Mouse (Mus musculus) liver, embryonic 13.5 days (tissue): ENCODE data around the gene Ston1. TPM values are rescaled to one million over a fixed set of nuclear protein-coding genes. Genes with fewer than 3 reads are reported as not detected.

ENCODE experiments used
- ATAC-seq: fragments of 200-750 bp; cut with Nextera tagmentation; 2 replicates; pipeline ENCODE4 v1.8.0; 2017; ENCODE audit warnings: low read depth, mild to moderate bottlenecking, moderate number of reproducible peaks, moderate library complexity
- DNase-seq: peaks from one replicate; pipeline ENCODE4 v3.0.0; 2022
- H3K27ac ChIP-seq: fragments of 300-500 bp; sonication (generic); 2 replicates; pipeline ENCODE4 v1.5.1; 2015; ENCODE audit warnings: moderate library complexity, mild to moderate bottlenecking, inconsistent platforms
- H3K27me3 ChIP-seq: fragments of 300-500 bp; sonication (generic); 2 replicates; pipeline ENCODE4 v1.6.1; 2015; ENCODE audit warnings: mild to moderate bottlenecking, inconsistent platforms
- H3K36me3 ChIP-seq: fragments of 300-500 bp; sonication (generic); 2 replicates; pipeline ENCODE4 v1.6.1; 2015; ENCODE audit warnings: mild to moderate bottlenecking, inconsistent platforms
- H3K4me1 ChIP-seq: fragments of 300-500 bp; sonication (generic); replicated peaks from 2 replicates; pipeline ENCODE4 v1.6.1; 2015; ENCODE audit warnings: inconsistent platforms
- H3K4me2 ChIP-seq: fragments of 300-500 bp; sonication (generic); 2 replicates; pipeline ENCODE4 v1.6.1; 2015; ENCODE audit warnings: inconsistent platforms, mild to moderate bottlenecking, moderate library complexity
- H3K4me3 ChIP-seq: fragments of 300-500 bp; sonication (generic); replicated peaks from 2 replicates; pipeline ENCODE4 v1.5.1; 2015; ENCODE audit warnings: mild to moderate bottlenecking, inconsistent platforms
- H3K9ac ChIP-seq: fragments of 300-500 bp; sonication (generic); 2 replicates; pipeline ENCODE4 v1.6.1; 2015; ENCODE audit warnings: mild to moderate bottlenecking, inconsistent platforms
- H3K9me3 ChIP-seq: fragments of 300-500 bp; sonication (generic); replicated peaks from 2 replicates; pipeline ENCODE4 v1.6.1; 2016; ENCODE audit warnings: inconsistent platforms
- WGBS: fragments of 180-500 bp; shearing (Covaris S2); methylation state at CpG from one replicate; pipeline ENCODE4 v1.1.7; 2015; ENCODE audit not compliant: insufficient replicate concordance; 5-methylcytosine and 5-hydroxymethylcytosine counted together
- polyA plus RNA-seq: library from polyadenylated mRNA; unstranded; fragments of >200 nt; fragmentation: Nextera tagmentation; extraction: Ambion mirVana; gene quantifications from 2 replicates; pipeline ENCODE4 v1.2.1, GENCODE M21; 2015

The Ston1 gene
- polyA plus RNA-seq, 1 experiment from 2014 or later, result 0.98 TPM

- WGBS, result 57% methylated on average over 3 of the region's 3 CpGs
- Histone ChIP-seq H3K9ac (no peak overlapping the region), H3K4me1 (peaks cover 3% of the 10 kb centered on the region; the same call in 1 of the 2 replicates), H3K9me3 (no peaks in the 10 kb centered on the region), H3K27me3 (no peaks in the 10 kb centered on the region), H3K36me3 (peaks cover 38% of the 10 kb centered on the region), H3K4me3 (no peak overlapping the region), H3K27ac (no peak overlapping the region), H3K4me2 (no peak overlapping the region)
- DNase-seq, result no peak
- ATAC-seq, result no peak
Measured at GRCm38 (mm10) chr17:88563611-88564010, 33.9 kb upstream of the Ston1 start.

DNA sequence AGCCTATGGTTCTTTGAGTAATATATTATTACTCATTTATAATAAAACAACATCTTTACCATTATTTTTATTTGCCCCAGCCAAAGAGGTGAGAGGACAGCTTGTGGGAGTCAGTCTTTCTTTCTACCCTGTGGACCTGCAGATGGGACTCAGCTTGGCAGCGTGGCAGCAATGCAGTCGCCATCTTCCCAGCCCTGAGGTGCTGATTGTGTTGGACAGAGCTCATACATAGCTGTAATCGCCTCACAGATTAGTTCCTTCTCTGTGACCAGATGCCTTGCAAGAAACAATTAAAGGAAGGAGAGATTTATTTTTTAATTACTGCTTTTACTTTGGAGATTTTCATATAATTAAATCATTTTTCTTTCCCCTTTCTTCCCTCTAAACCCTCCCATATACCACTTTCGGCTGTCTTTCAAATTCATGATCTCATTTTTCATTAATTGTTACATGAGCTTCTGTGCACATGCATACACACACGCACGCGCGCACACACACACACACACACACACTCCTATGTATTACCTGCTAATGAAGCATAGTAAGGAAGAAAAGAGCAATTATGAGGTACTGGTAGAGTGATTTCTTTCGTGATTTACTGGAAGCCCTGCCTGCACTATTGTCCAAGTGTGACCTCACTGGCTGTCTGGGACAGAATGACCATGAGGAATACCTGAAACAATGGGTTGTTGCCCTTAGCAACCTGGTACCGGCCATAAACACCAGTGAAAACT, 27.5 kb upstream of the Ston1 start:
- ATAC-seq (no peak), DNase-seq (no peak)
- Histone ChIP-seq H3K36me3 (peaks cover 55% of the 10 kb centered on the region), H3K4me3 (no peak overlapping the region), H3K4me1 (no peaks in the 10 kb centered on the region), H3K27ac (no peak overlapping the region), H3K4me2 (no peak overlapping the region), H3K9me3 (no peaks in the 10 kb centered on the region), H3K27me3 (no peaks in the 10 kb centered on the region), H3K9ac (no peak overlapping the region)
- WGBS, result 76% methylated on average over 10 of the region's 10 CpGs

- Histone ChIP-seq H3K9ac (no peak overlapping the region), H3K27ac (no peak overlapping the region), H3K36me3 (peaks cover 56% of the 10 kb centered on the region), H3K27me3 (no peaks in the 10 kb centered on the region), H3K9me3 (no peaks in the 10 kb centered on the region), H3K4me3 (no peak overlapping the region), H3K4me2 (no peak overlapping the region), H3K4me1 (no peaks in the 10 kb centered on the region)
- no peak for DNase-seq
- ATAC-seq, result no peak
- 78% methylated on average over 11 of the region's 11 CpGs for WGBS
Measured at GRCm38 (mm10) chr17:88570784-88571183, 26.7 kb upstream of the Ston1 start.

- H3K27ac ChIP-seq, result no peak overlapping the region
- no peak for DNase-seq
- H3K4me3 ChIP-seq, result no peak overlapping the region
- H3K4me1 ChIP-seq, result no peaks in the 10 kb centered on the region
- 71% methylated on average over 5 of the region's 5 CpGs for WGBS
- no peaks in the 10 kb centered on the region for H3K27me3 ChIP-seq
- H3K36me3 ChIP-seq, result peaks cover 64% of the 10 kb centered on the region
- no peak for ATAC-seq
- H3K9me3 ChIP-seq, result no peaks in the 10 kb centered on the region
- no peak overlapping the region for H3K9ac ChIP-seq
- no peak overlapping the region for H3K4me2 ChIP-seq
Measured at GRCm38 (mm10) chr17:88574811-88575210, 22.7 kb upstream of the Ston1 start.

GRCm38 (mm10) chr17:88578522-88579242, 18.8 kb upstream of the Ston1 start:
- 84% methylated on average over 20 of the region's 20 CpGs for WGBS
- no peak for ATAC-seq
- Histone ChIP-seq H3K9ac (no peak overlapping the region), H3K4me3 (no peak overlapping the region), H3K9me3 (no peaks in the 10 kb centered on the region), H3K4me1 (no peaks in the 10 kb centered on the region), H3K36me3 (peaks cover 61% of the 10 kb centered on the region), H3K27ac (no peak overlapping the region), H3K4me2 (no peak overlapping the region), H3K27me3 (no peaks in the 10 kb centered on the region)
- DNase-seq, result no peak

DNA sequence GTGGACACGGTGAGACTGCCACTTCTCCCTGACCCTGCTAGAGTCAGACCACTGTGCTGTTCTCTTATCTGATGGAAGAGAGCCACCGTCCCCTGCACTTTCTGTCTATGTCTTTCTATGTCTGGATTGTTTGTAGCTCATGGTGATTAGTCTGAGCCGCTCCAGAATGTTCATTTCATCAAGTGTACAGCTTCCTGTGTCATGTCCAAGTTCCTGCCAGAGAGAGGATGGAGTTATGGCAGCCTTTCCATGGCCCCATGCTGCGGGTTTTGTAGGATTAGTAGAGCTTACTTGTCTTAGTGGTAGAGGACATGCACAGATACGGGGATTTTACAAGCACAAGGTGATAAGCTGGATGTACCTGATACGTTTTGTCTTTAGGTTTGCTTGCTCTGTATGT, 16.9 kb upstream of the Ston1 start:
- Histone ChIP-seq H3K4me2 (no peak overlapping the region), H3K4me3 (no peak overlapping the region), H3K9me3 (no peaks in the 10 kb centered on the region), H3K36me3 (peaks cover 72% of the 10 kb centered on the region), H3K4me1 (no peaks in the 10 kb centered on the region), H3K27me3 (no peaks in the 10 kb centered on the region), H3K27ac (no peak overlapping the region), H3K9ac (no peak overlapping the region)
- DNase-seq (no peak), ATAC-seq (no peak)
- WGBS, result 60% methylated on average over 6 of the region's 6 CpGs

DNA sequence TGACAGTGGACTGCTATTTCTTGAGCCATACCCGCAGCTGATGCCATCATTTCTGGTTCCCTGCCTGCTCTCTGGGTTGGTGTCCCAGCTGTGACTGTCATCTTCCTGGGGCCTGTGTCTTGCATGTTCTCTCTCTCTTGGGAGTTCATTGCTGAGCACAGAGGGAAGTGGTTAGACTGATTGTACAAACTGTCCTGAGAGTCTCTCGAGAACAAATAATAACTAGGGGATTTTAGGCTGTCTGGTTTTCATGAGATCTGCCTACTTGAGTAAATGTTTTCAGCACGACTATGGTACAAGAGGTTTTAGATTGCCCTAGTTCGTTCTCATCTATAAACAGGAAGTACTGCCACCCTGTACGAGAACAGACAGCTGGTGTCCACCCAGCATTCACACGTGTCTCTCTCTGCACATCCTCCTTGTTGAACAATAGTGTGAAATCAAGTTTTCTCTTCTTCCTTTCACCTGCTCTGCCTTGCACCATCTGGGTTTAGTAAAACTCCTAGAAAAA, 15.9 kb upstream of the Ston1 start:
- no peak for ATAC-seq
- peaks cover 74% of the 10 kb centered on the region for H3K36me3 ChIP-seq
- no peak overlapping the region for H3K9ac ChIP-seq
- no peak overlapping the region for H3K4me3 ChIP-seq
- H3K9me3 ChIP-seq, result no peaks in the 10 kb centered on the region
- H3K27ac ChIP-seq, result no peak overlapping the region
- no peak for DNase-seq
- no peaks in the 10 kb centered on the region for H3K27me3 ChIP-seq
- no peak overlapping the region for H3K4me2 ChIP-seq
- WGBS, result 53% methylated on average over 6 of the region's 6 CpGs
- H3K4me1 ChIP-seq, result no peaks in the 10 kb centered on the region

DNA sequence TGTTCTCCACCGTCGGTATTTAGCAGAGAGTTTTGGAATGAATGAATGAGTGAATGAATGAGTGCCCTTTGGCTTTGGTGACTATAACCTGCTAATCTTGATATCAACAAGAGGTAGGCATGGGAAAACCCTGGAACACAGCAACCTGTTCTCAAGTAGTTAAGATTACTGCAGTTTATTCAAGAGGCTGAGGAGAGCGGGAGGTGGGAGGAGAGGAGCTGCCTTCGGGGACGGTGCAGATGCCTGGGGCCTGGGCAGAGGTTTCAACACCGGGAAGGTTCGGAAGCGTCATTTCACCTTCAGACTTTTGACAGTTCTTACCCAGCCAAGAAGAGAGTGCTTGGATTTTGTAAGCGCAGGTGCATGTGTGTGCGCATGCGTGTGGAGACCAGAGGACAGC, 14.5 kb upstream of the Ston1 start:
- H3K27ac ChIP-seq, result no peak overlapping the region
- no peaks in the 10 kb centered on the region for H3K4me1 ChIP-seq
- H3K9ac ChIP-seq, result no peak overlapping the region
- no peaks in the 10 kb centered on the region for H3K27me3 ChIP-seq
- WGBS, result 87% methylated on average over 11 of the region's 11 CpGs
- H3K9me3 ChIP-seq, result no peaks in the 10 kb centered on the region
- H3K4me3 ChIP-seq, result no peak overlapping the region
- peaks cover 70% of the 10 kb centered on the region for H3K36me3 ChIP-seq
- no peak for DNase-seq
- no peak overlapping the region for H3K4me2 ChIP-seq
- no peak for ATAC-seq

DNA sequence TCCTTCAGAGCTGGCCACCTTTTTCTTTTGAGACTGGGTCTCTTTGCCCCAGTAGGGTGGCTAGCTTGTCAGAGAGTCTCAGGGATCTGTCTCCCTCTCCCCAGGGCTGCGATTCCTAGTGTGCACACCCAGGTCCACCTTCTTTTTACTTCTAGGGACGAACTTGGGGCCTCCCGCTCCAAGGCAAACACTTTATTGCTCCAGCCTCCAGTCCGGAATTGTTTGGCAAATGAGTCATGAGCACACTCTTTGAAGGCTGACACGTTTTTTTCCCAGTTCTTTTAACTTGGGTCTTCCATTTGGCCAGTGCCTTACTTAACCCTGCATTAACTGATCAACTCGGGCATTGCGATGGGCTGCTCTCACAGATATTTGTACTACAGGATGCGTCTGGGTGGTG, 14.1 kb upstream of the Ston1 start:
- no peak for ATAC-seq
- H3K4me1 ChIP-seq, result no peaks in the 10 kb centered on the region
- peaks cover 74% of the 10 kb centered on the region for H3K36me3 ChIP-seq
- no peak overlapping the region for H3K4me2 ChIP-seq
- H3K4me3 ChIP-seq, result no peak overlapping the region
- 78% methylated on average over 8 of the region's 8 CpGs for WGBS
- H3K27ac ChIP-seq, result no peak overlapping the region
- no peaks in the 10 kb centered on the region for H3K27me3 ChIP-seq
- H3K9me3 ChIP-seq, result no peaks in the 10 kb centered on the region
- no peak for DNase-seq
- H3K9ac ChIP-seq, result no peak overlapping the region

- Histone ChIP-seq H3K27ac (no peak overlapping the region), H3K4me3 (no peak overlapping the region), H3K27me3 (no peaks in the 10 kb centered on the region), H3K36me3 (peaks cover 67% of the 10 kb centered on the region), H3K9me3 (no peaks in the 10 kb centered on the region), H3K4me1 (no peaks in the 10 kb centered on the region), H3K9ac (no peak overlapping the region), H3K4me2 (no peak overlapping the region)
- DNase-seq (no peak), ATAC-seq (no peak)
- WGBS, result 79% methylated on average over 15 of the region's 15 CpGs
Measured at GRCm38 (mm10) chr17:88587371-88587770, 10.1 kb upstream of the Ston1 start.

DNA sequence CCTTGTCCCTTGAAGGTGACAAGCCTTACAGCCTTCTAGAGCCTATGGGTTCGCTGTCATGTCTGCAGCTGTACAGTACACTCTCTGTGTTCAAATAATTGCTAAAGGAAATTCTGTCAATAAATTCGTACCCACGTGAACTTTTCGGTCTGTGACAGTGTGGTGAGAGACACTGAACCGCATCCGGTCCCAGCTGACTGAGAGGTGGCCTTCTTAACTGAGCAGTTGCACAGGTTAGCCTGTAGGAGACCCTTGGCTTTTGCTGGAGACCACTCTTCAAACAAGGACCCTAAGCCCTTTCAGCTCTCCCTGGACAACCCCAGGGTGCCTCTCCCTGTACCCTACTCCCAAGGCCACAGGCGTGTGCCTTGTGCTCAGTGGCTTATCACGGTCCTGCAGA, 9.3 kb upstream of the Ston1 start:
- Histone ChIP-seq H3K9me3 (no peaks in the 10 kb centered on the region), H3K27me3 (no peaks in the 10 kb centered on the region), H3K4me2 (no peak overlapping the region), H3K9ac (no peak overlapping the region), H3K4me1 (no peaks in the 10 kb centered on the region), H3K27ac (no peak overlapping the region), H3K36me3 (peaks cover 59% of the 10 kb centered on the region), H3K4me3 (no peak overlapping the region)
- ATAC-seq, result no peak
- DNase-seq, result no peak
- 69% methylated on average over 8 of the region's 8 CpGs for WGBS

GRCm38 (mm10) chr17:88590251-88590650, 7.2 kb upstream of the Ston1 start:
- H3K9me3 ChIP-seq, result no peaks in the 10 kb centered on the region
- peaks cover 39% of the 10 kb centered on the region for H3K36me3 ChIP-seq
- no peak overlapping the region for H3K27ac ChIP-seq
- H3K9ac ChIP-seq, result no peak overlapping the region
- 69% methylated on average over 6 of the region's 6 CpGs for WGBS
- H3K4me2 ChIP-seq, result no peak overlapping the region
- DNase-seq (no peak), ATAC-seq (no peak)
- no peaks in the 10 kb centered on the region for H3K4me1 ChIP-seq
- H3K4me3 ChIP-seq, result no peak overlapping the region
- no peaks in the 10 kb centered on the region for H3K27me3 ChIP-seq
